Mouse (Mus musculus) forebrain, embryonic 11.5 days (tissue): Measurements from ENCODE around the gene Il22ra1. TPM values are rescaled to one million over a fixed set of nuclear protein-coding genes. Genes with fewer than 3 reads are reported as not detected.

Source experiments
- ATAC-seq: fragments of 200-750 bp; cut with Nextera tagmentation; replicated peaks from 2 replicates; pipeline ENCODE4 v1.8.0; 2017; ENCODE audit warnings: moderate TSS enrichment; ENCODE audit not compliant: low FRiP score
- DNase-seq: peaks from one replicate; pipeline ENCODE4 v3.0.0-alpha.2; 2017; ENCODE audit warnings: low spot score
- H3K27ac ChIP-seq: fragments of 300-500 bp; sonication (generic); 2 replicates; pipeline ENCODE4 v1.5.1; 2014; ENCODE audit warnings: low read depth, low read length
- H3K27me3 ChIP-seq: fragments of 300-500 bp; sonication (generic); 2 replicates; pipeline ENCODE4 v1.6.1; 2014; ENCODE audit warnings: mild to moderate bottlenecking, low read length, mixed read lengths; ENCODE audit not compliant: control insufficient read depth, insufficient read depth
- H3K36me3 ChIP-seq: fragments of 300-500 bp; sonication (generic); 2 replicates; pipeline ENCODE4 v1.6.1; 2014; ENCODE audit warnings: mild to moderate bottlenecking, low read length, moderate library complexity, mixed read lengths; ENCODE audit not compliant: control insufficient read depth, insufficient read depth
- H3K4me1 ChIP-seq: fragments of 300-500 bp; sonication (generic); replicated peaks from 2 replicates; pipeline ENCODE4 v1.6.1; 2014; ENCODE audit warnings: low read length, mixed read lengths; ENCODE audit not compliant: control insufficient read depth, insufficient read depth
- H3K4me2 ChIP-seq: fragments of 300-500 bp; sonication (generic); 2 replicates; pipeline ENCODE4 v1.6.1; 2014; ENCODE audit warnings: low read depth, mild to moderate bottlenecking, low read length, moderate library complexity, mixed read lengths; ENCODE audit not compliant: severe bottlenecking
- H3K4me3 ChIP-seq: fragments of 300-500 bp; sonication (generic); 2 replicates; pipeline ENCODE4 v1.5.1; 2014; ENCODE audit warnings: low read depth, low read length
- H3K9ac ChIP-seq: fragments of 300-500 bp; sonication (generic); 2 replicates; pipeline ENCODE4 v1.6.1; 2014; ENCODE audit warnings: low read length
- H3K9me3 ChIP-seq: fragments of 300-500 bp; sonication (generic); 2 replicates; pipeline ENCODE4 v1.6.1; 2016; ENCODE audit warnings: low read length, mixed read lengths; ENCODE audit not compliant: control insufficient read depth
- WGBS: fragments of 180-500 bp; shearing (Covaris S2); extraction: QIAGEN DNeasy Blood & Tissue Kit; methylation state at CpG from one replicate; pipeline ENCODE4 v1.1.7; 2014; 5-methylcytosine and 5-hydroxymethylcytosine counted together
- polyA plus RNA-seq: library from polyadenylated mRNA; unstranded; fragments of >200 nt; fragmentation: Nextera tagmentation; extraction: Ambion mirVana; gene quantifications from 2 replicates; pipeline ENCODE4 v1.2.1, GENCODE M21; 2014

Il22ra1 gene
- polyA plus RNA-seq, result not detected in 2 replicates

DNA sequence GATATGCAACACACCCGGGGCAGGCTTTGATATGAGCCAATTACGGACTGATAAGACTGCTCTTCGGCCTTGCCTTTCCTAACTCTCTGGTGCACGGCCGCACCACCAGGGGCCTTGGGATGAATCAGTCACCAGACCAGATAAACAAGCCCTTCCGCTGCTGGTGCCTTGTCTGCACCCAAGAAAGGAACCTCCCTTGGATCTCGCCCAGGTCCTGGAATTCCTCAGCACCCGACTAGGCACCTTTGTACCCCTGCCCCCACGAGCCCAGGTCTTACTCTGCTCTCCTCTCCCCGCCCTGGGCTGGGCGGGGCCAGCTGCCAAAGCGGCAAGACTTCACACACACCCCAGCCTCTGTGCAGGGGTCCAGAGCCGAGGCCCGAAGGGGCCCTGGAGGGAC, at the start of gene Il22ra1:
TSS of gene Il22ra1 (plus strand) at position 356 of the 400 bp plus-strand sequence.
- Histone ChIP-seq H3K27me3 (no peaks in the 10 kb centered on the region; the same call in 1 of the 2 replicates), H3K4me3 (no peak within 1 kb of the TSS), H3K9ac (no peak within 1 kb of the TSS), H3K4me1 (no peaks in the 10 kb centered on the region), H3K9me3 (no peaks in the 10 kb centered on the region), H3K27ac (no peak within 1 kb of the TSS), H3K4me2 (no peak within 1 kb of the TSS), H3K36me3 (no peaks in the 10 kb centered on the region)
- ATAC-seq (no peak), DNase-seq (no peak)
- 65% methylated on average over 14 of the region's 14 CpGs for WGBS

DNA sequence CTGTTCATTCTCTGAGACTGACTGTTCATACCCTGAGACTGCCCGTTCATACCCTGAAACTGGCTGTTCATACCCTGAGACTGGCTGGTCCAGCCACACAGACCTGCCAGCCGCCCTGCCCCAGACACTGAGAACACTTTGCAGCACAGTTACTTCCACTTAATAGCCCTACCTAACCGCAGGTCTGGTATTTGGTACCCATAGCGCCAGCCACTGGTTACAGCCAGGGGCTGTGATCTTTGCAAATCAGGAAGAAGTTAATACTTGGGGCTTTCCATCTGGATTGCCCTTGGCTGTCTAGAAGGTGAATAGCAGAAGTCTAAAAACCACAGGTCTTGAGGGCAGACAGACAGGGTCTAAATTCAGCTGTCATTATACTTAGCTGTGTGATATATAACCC, 48.7 kb upstream of the Il22ra1 start:
- no peaks in the 10 kb centered on the region for H3K36me3 ChIP-seq
- H3K9me3 ChIP-seq, result no peaks in the 10 kb centered on the region
- WGBS, result 79% methylated on average over 4 of the region's 4 CpGs
- H3K27me3 ChIP-seq, result no peaks in the 10 kb centered on the region
- H3K27ac ChIP-seq, result no peak overlapping the region
- no peak overlapping the region for H3K4me3 ChIP-seq
- H3K4me1 ChIP-seq, result 0 out of 2 replicates have a peak, but pooled peaks cover 2% of the 10 kb centered on the region
- H3K9ac ChIP-seq, result no peak overlapping the region
- no peak for ATAC-seq
- no peak overlapping the region for H3K4me2 ChIP-seq
- no peak for DNase-seq

DNA sequence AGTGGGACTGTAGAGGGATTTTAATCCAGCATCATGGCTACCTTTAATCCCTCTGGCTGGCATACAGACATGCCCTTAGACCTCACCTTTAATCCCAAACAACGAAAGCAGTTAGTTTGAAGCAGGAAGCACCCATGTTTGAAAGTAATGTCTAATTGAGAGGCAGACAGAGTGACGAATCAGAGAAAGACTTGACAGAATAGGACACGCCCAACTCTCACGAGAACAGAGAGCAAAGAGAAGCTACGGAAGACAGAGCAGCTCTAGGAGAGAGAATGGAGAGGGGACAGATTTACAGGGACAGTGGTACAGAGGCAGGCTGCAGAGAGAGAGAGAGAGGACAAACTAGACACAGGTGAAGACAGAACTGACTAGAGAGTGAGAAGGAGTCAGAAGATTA, 46.2 kb upstream of the Il22ra1 start:
- Histone ChIP-seq H3K9me3 (no peaks in the 10 kb centered on the region), H3K4me3 (no peak overlapping the region), H3K9ac (no peak overlapping the region), H3K27ac (no peak overlapping the region), H3K36me3 (no peaks in the 10 kb centered on the region), H3K27me3 (peaks cover 16% of the 10 kb centered on the region), H3K4me1 (peaks cover 5% of the 10 kb centered on the region; the same call in 1 of the 2 replicates), H3K4me2 (no peak overlapping the region)
- no peak for ATAC-seq
- 77% methylated on average over 5 of the region's 5 CpGs for WGBS
- no peak for DNase-seq

DNA sequence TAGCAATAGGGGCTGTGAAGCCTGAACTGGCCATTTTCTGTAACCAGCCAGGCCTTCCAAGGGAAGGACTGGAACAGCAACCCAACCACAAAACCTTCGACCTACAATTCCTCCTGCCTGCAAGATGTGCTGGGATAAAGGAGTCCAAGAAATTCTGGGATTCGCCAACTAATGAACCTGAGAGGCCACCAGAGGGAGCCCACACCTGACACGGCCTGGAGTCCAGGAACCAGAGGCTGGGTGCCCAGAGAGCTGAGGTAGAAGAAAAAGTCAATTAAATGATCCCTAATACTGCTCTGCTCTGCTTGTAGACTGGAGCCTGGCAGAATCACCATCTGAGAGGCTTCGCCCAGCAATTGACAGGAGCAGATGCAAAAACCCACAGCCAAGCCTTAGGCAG, 44.4 kb upstream of the Il22ra1 start:
- no peak for ATAC-seq
- 22% methylated on average over 4 of the region's 4 CpGs for WGBS

DNA sequence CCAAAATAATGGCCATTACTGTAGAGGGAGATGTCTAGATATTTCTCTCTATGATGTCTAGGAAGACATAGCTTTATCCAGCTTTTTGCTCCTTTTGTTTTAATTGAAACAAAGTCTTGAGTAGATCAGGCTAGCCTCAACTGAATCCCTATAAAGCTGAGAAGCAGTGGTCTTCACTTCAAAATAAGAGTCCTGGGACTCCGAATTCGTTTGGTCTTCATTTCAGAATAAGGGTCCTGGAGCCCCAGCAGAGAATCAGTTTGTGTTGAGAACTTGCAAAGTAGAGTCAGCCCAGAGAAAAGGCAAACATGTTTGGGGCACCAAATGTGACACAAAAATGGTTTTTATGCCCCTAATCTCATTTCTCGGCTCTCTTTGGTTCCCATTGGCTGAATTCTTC, 43.2 kb upstream of the Il22ra1 start:
- WGBS, result 30% methylated on average over 3 of the region's 3 CpGs
- no peaks in the 10 kb centered on the region for H3K36me3 ChIP-seq
- H3K4me3 ChIP-seq, result no peak overlapping the region
- no peak overlapping the region for H3K27ac ChIP-seq
- H3K27me3 ChIP-seq, result peaks cover 27% of the 10 kb centered on the region
- H3K4me2 ChIP-seq, result no peak overlapping the region
- ATAC-seq, result no peak
- H3K9me3 ChIP-seq, result no peaks in the 10 kb centered on the region
- H3K9ac ChIP-seq, result no peak overlapping the region
- no peak for DNase-seq
- H3K4me1 ChIP-seq, result peaks cover 5% of the 10 kb centered on the region; the same call in 1 of the 2 replicates

More for the DNA sequence above, 44.4 kb upstream of the Il22ra1 start:
- H3K27me3 ChIP-seq, result peaks cover 27% of the 10 kb centered on the region
- no peak overlapping the region for H3K4me3 ChIP-seq
- DNase-seq, result peak; percentile 65
- no peaks in the 10 kb centered on the region for H3K36me3 ChIP-seq
- no peak overlapping the region for H3K4me2 ChIP-seq
- H3K4me1 ChIP-seq, result peaks cover 5% of the 10 kb centered on the region; the same call in 1 of the 2 replicates
- H3K9ac ChIP-seq, result no peak overlapping the region
- H3K27ac ChIP-seq, result no peak overlapping the region
- H3K9me3 ChIP-seq, result no peaks in the 10 kb centered on the region

DNA sequence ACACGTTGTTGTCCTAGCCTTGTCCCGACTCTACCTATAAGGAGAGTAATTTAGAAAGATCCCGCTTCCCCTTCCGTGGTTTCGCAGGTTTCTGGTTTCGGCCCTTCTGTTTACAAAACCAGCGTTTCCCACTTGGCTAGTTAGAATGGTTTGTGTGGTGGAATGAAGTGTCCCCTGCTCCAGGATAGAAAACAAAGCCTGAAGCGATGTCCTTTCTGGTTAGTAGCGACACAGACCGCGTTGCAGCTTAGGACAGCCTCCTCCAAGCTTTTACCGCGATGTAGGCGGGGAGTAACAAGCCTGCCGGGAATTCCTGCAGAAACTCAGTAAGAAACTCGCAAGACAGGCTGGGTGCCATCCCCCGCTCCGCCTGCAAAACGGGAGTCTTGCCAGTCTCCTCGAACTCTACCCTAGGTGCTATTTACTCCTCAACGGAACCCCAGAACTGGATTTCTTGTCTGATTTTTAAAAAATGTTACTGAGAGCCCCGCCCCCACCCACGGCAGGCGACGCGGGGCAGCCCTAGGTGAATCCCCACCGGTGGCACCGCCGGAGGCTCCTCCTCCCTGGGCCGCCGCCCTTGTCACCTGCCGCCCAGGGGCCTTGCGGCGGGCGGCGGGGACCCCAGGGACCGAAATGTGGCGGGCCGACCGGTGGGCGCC, 41.9 kb upstream of the Il22ra1 start, which contains the start of gene Ifnlr1:
TSS of gene Ifnlr1 (plus strand) at position 382 of the 662 bp plus-strand sequence.
- peaks cover 27% of the 10 kb centered on the region for H3K27me3 ChIP-seq
- H3K4me2 ChIP-seq, result peak within 1 kb of the TSS; percentile 99
- 1% methylated on average over 40 of the region's 41 CpGs for WGBS
- H3K27ac ChIP-seq, result no peak within 1 kb of the TSS
- H3K36me3 ChIP-seq, result no peaks in the 10 kb centered on the region
- H3K4me1 ChIP-seq, result peaks cover 5% of the 10 kb centered on the region; the same call in 1 of the 2 replicates
- no peaks in the 10 kb centered on the region for H3K9me3 ChIP-seq
- ATAC-seq, result no peak
- peak within 1 kb of the TSS; percentile 42 for H3K9ac ChIP-seq
- peak within 1 kb of the TSS; percentile 58 for H3K4me3 ChIP-seq
- DNase-seq, result peak; percentile 66

DNA sequence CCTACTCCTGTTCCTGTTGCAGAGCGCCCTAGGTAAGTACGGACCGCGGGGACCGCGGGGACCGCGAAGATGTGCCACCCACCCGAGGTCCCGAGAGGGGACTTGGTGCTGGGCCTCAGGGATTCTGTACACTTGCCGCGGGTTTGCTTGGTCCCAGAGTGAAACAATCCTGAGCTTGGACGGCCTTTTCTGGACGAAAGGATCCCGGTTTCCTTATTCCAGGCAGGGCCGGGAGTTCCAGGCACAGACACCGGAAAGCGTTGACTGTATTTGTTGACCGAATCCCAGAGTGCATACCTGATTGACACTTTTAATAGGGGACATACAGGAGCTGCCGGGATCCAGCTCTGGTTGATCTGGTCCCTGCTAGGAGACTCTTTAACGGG, 41.4 kb upstream of the Il22ra1 start:
- Histone ChIP-seq H3K9me3 (no peaks in the 10 kb centered on the region), H3K27me3 (peaks cover 27% of the 10 kb centered on the region), H3K4me3 (peak overlapping the region; percentile 58), H3K4me2 (peak overlapping the region; percentile 99), H3K36me3 (no peaks in the 10 kb centered on the region), H3K9ac (peak overlapping the region; percentile 42), H3K27ac (no peak overlapping the region), H3K4me1 (peaks cover 5% of the 10 kb centered on the region; the same call in 1 of the 2 replicates)
- ATAC-seq (no peak), DNase-seq (peak; percentile 61)
- under 1% methylated on average over 21 of the region's 21 CpGs for WGBS

DNA sequence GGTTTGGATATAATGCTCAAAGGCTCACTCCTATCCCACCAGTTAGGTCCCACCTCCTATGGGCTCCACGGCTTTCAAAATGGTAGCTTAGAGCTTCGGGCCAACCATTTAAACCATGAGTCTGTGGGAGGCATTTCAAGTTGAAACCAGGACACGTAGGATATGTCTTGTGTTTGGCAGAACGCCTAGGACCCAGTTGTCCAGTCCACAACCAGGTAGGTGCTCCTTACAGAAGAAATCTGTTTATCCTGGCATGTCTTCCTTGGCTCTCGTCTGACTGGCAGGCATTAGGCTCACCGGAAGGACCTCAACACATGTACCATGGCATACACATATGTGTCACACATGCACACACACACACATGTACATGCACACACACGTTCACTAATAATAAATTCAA, 38.2 kb upstream of the Il22ra1 start:
- H3K4me1 ChIP-seq, result peaks cover 5% of the 10 kb centered on the region; the same call in 1 of the 2 replicates
- no peak overlapping the region for H3K9ac ChIP-seq
- H3K36me3 ChIP-seq, result no peaks in the 10 kb centered on the region
- no peak for ATAC-seq
- no peak overlapping the region for H3K27ac ChIP-seq
- H3K9me3 ChIP-seq, result no peaks in the 10 kb centered on the region
- no peak overlapping the region for H3K4me2 ChIP-seq
- WGBS, result 90% methylated on average over 7 of the region's 7 CpGs
- no peak for DNase-seq
- H3K27me3 ChIP-seq, result peaks cover 27% of the 10 kb centered on the region
- H3K4me3 ChIP-seq, result no peak overlapping the region

DNA sequence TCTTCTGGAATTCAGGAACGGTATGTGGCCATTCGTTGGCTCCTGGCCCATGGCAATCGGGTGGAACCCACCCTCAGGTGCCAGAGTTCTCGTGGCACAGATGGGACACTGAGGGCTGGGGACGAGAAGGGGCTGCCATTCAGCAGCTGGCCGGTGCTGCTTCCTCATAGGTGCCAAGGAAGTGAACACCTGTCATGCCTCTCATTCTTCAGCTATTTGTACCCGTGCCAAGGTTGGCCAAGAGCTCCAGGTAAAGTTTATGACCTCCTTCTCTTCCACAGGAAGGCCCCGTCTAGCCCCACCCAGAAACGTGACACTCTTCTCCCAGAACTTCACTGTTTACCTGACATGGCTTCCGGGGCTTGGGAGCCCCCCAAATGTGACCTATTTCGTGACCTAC, 37.7 kb upstream of the Il22ra1 start:
- Histone ChIP-seq H3K4me2 (no peak overlapping the region), H3K4me3 (no peak overlapping the region), H3K27me3 (peaks cover 23% of the 10 kb centered on the region), H3K9me3 (no peaks in the 10 kb centered on the region), H3K27ac (no peak overlapping the region), H3K36me3 (no peaks in the 10 kb centered on the region), H3K4me1 (peaks cover 5% of the 10 kb centered on the region; the same call in 1 of the 2 replicates), H3K9ac (no peak overlapping the region)
- no peak for ATAC-seq
- DNase-seq, result no peak
- 85% methylated on average over 11 of the region's 11 CpGs for WGBS
